Mouse (Mus musculus): Measurements from ENCODE around the gene Gm28042.

GRCm38 (mm10) chr2:120049632-120050274 lies 22.5 kb downstream of the Gm28042 start:
- TF ChIP-seq POLR2A (IDR thresholded peaks at IDR 0.05; ENCODE audit: low read depth, low read length) (no peak), CTCF (IDR thresholded peaks at IDR 0.05; ENCODE audit: extremely low read depth, insufficient read depth, insufficient read length, insufficient replicate concordance) (peak; percentile 39; the same call in 1 of the 2 replicates)

All from spleen, adult 2 months (tissue).